ENCODE assay signal across 15 mouse cellular contexts in the genomic region with DNA sequence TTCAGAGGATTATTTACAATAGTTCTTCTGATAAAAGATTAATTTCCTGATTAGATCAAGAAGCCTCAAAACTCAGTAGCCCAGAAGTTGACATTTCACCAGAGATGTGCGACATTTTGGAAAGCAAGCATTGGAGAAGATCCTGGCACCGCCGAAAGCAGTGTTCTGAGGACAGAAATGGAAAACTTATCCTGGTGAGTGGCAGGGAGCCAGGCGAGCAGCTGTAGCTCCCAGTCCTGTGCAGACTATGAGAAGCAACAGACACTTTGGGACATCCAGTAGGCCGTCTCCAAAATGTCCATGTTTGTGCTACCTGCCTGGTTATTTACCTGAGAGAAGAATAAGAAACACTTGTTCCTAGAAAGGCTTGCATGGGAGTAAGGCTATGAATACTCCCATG.
DNase-seq lines count a peak whose midpoint lies in the region.
"Had no signal": no experiment of that assay in that cellular context is flagged by ENCODE, and none has a peak within 500 bp of the region (broad histone marks: within the 10 kb centered on the region; RNA-seq: fewer than 3 reads in every experiment).

No protein-coding gene starts in this region.

- peak; percentile 14 for DNase-seq in gastrocnemius, postnatal 10 days
- DNase-seq in gastrocnemius, postnatal 4 days (ENCODE audit: low spot score in 2 of 2), result no peak
- peak; percentile 48 for DNase-seq in testis, postnatal 10 days (ENCODE audit: low spot score)
- DNase-seq in testis, postnatal 14 days (ENCODE audit: low spot score), result no peak
- peak; percentile 17 to 26 for DNase-seq in right cerebral cortex, adult 2 months (ENCODE audit: low spot score in 2 of 2)
- no peak for DNase-seq in Muller cell, postnatal 12 days (ENCODE audit: inconsistent ontology term)
- no peak for DNase-seq in kidney, postnatal 14 days
- no peak for DNase-seq in spleen, postnatal 14 days (ENCODE audit: low spot score in 2 of 2)
- DNase-seq: cerebellum, adult 9-10 months; gastrocnemius, adult 2 months; heart, adult 2 months; kidney, adult 2 months; kidney, postnatal 10 days; liver; spleen, adult 18-20 months had no signal

Comparison
In these comparisons a context has a peak if more than half of its experiments do, and no peak if none do; other contexts are left out.
1. DNase-seq: peak in gastrocnemius, postnatal 10 days (single experiment), testis, postnatal 10 days (single experiment) and right cerebral cortex, adult 2 months (2 of 2); none in gastrocnemius, postnatal 4 days (0 of 2), testis, postnatal 14 days (single experiment), Muller cell, postnatal 12 days (single experiment), kidney, postnatal 14 days (single experiment) and spleen, postnatal 14 days (0 of 2).